Mouse (Mus musculus): ENCODE measurements at regions not wholly inside any gene's neighbourhood (a gene's known extent, or its start where the extent isn't known, plus 50 kb on each side); places are given as distances from the start of the nearest gene placed in this dataset.

DNA sequence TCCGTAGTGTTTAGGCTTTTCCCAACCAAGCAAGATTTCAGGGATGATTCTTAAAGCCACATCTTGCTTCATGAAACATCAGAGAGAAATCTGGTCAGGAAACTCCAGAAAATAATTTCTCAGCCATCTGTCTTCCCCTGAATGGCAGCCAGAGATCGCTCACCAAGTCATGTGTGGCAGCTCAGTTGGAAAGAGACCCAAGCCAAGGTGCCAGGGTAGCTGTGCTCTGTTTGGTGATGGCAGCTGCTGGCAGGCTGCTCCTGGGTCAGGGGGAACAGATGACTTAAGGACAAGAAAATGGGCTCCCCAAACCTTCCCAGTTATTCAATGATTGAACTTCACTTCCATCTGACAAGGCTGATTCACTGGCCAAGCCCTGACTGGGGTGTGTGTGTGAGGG lies 91.7 kb upstream of the Syt6 start:
- Histone ChIP-seq H3K4me3 (replicated peaks; ENCODE audit: insufficient read depth, low read depth, low read length) (no peak overlapping the region), H3K4me1 (ENCODE audit: control insufficient read depth, insufficient read depth, low read length) (peaks cover 33% of the 10 kb centered on the region), H3K27me3 (ENCODE audit: control insufficient read depth, insufficient read depth, low read length) (no peaks in the 10 kb centered on the region), H3K27ac (ENCODE audit: insufficient read depth, low read length) (peak overlapping the region; percentile 78)
- peak; percentile 86 to 93 for DNase-seq
- TF ChIP-seq CTCF (IDR thresholded peaks at IDR 0.05; ENCODE audit: borderline replicate concordance, insufficient read depth, low read depth, low read length) (no peak), POLR2A (IDR thresholded peaks at IDR 0.05; ENCODE audit: borderline replicate concordance, insufficient read depth, low read length) (no peak)
- WGBS = 9% methylated on average over 2 of the region's 2 CpGs

DNA sequence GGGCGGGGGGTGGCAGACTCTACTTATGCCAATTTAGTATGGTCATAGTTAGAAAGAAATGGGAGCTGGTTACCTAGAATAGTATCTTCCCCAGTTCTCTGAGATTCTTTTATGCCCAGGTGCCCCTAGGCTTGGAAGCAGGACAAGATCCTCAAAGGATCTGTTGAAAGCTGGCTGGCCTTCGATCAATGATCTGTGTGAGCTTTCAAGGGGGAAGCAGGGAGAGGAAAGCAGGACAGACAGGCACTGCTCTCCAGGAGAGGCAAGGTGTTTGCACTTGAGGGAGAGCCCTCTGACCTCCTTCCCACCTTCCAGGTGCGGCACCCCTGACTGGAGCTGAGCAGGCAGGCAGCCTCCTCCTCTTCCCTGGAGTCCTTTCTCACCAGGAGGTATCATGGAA lies 91.3 kb upstream of the Syt6 start:
- DNase-seq = peak; percentile 55 to 63
- TF ChIP-seq CTCF (IDR thresholded peaks at IDR 0.05; ENCODE audit: borderline replicate concordance, insufficient read depth, low read depth, low read length) (no peak), POLR2A (IDR thresholded peaks at IDR 0.05; ENCODE audit: borderline replicate concordance, insufficient read depth, low read length) (no peak)
- H3K27me3 ChIP-seq (ENCODE audit: control insufficient read depth, insufficient read depth, low read length) = no peaks in the 10 kb centered on the region
- peak overlapping the region; percentile 44 for H3K27ac ChIP-seq (ENCODE audit: insufficient read depth, low read length)
- 27% methylated on average over 3 of the region's 3 CpGs for WGBS
- H3K4me3 ChIP-seq (replicated peaks; ENCODE audit: insufficient read depth, low read depth, low read length) = no peak overlapping the region
- H3K4me1 ChIP-seq (ENCODE audit: control insufficient read depth, insufficient read depth, low read length) = peaks cover 33% of the 10 kb centered on the region

DNA sequence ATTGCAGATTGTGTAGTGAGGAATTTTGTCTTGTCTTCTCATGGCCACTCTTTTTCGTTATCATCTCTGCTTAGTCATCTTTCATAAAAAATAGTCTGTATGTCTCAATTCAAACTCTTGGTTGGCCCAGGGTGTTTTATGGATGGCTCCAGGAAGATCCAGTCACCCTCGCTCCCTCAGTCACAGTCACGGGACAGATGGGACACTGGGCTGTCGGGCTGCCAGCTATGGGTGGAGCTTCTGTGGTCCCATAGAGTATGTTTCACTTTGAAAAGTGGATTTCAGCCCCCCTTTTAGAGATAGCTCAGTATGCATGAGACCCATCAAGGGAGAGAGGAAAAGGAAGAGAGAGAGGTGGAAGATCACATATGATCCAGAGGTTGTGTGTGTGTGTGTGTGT lies 85.2 kb upstream of the Syt6 start:
- H3K27ac ChIP-seq (ENCODE audit: insufficient read depth, low read length) = no peak overlapping the region
- WGBS = 68% methylated on average over 4 of the region's 4 CpGs
- no peak overlapping the region for H3K4me3 ChIP-seq (replicated peaks; ENCODE audit: insufficient read depth, low read depth, low read length)
- H3K4me1 ChIP-seq (ENCODE audit: control insufficient read depth, insufficient read depth, low read length) = no peaks in the 10 kb centered on the region; the same call in 1 of the 2 replicates
- TF ChIP-seq POLR2A (IDR thresholded peaks at IDR 0.05; ENCODE audit: borderline replicate concordance, insufficient read depth, low read length) (no peak), CTCF (IDR thresholded peaks at IDR 0.05; ENCODE audit: borderline replicate concordance, insufficient read depth, low read depth, low read length) (no peak)
- H3K27me3 ChIP-seq (ENCODE audit: control insufficient read depth, insufficient read depth, low read length) = no peaks in the 10 kb centered on the region
- DNase-seq = no peak

DNA sequence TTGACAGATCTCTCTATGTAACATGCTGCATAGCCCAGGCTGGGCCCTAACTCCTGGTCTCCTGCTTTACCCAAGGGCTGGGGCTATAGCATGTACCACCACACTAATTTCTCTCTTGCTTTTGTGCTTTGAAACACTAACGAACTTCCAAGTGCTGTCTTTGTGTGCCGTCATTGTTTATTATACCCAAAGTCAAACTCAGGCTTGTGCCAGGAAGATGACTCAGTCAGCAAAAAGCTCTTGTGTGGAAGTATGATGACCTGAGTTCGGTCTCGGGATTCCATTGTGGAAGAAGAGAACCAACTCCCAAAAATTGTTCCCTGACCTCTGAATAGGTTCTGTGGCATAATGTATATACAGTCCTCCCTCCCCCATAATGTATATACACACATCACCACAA lies 84.1 kb upstream of the Syt6 start:
- Histone ChIP-seq H3K27me3 (ENCODE audit: control insufficient read depth, insufficient read depth, low read length) (no peaks in the 10 kb centered on the region), H3K27ac (ENCODE audit: insufficient read depth, low read length) (no peak overlapping the region), H3K4me1 (ENCODE audit: control insufficient read depth, insufficient read depth, low read length) (no peaks in the 10 kb centered on the region), H3K4me3 (replicated peaks; ENCODE audit: insufficient read depth, low read depth, low read length) (no peak overlapping the region)
- DNase-seq = no peak
- 80% methylated on average over 4 of the region's 4 CpGs for WGBS
- no peak for TF ChIP-seq CTCF (IDR thresholded peaks at IDR 0.05; ENCODE audit: borderline replicate concordance, insufficient read depth, low read depth, low read length)
- no peak for TF ChIP-seq POLR2A (IDR thresholded peaks at IDR 0.05; ENCODE audit: borderline replicate concordance, insufficient read depth, low read length)

DNA sequence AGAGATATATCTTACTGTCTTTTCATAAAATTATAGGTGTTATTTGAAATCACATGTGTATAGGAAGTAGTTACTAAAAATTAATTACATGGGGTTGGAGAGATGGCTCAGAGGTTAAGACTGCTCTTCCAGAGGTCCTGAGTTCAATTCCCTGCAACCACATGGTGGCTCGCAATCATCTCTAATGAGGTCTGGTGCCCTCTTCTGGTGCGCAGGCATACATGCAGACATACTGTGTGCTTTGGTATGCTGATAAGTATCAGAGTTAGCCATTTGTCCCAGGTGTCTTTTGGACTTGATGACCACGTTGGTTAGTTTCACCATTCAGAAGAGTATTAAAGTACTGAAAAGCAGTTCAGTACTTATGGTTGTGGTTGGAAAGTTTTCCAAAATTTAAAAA lies 82.8 kb upstream of the Syt6 start:
- H3K27me3 ChIP-seq (ENCODE audit: control insufficient read depth, insufficient read depth, low read length) = no peaks in the 10 kb centered on the region
- no peak for DNase-seq
- no peak overlapping the region for H3K27ac ChIP-seq (ENCODE audit: insufficient read depth, low read length)
- WGBS = 97% methylated on average over 3 of the region's 3 CpGs
- no peak overlapping the region for H3K4me3 ChIP-seq (replicated peaks; ENCODE audit: insufficient read depth, low read depth, low read length)
- TF ChIP-seq POLR2A (IDR thresholded peaks at IDR 0.05; ENCODE audit: borderline replicate concordance, insufficient read depth, low read length) (no peak), CTCF (IDR thresholded peaks at IDR 0.05; ENCODE audit: borderline replicate concordance, insufficient read depth, low read depth, low read length) (no peak)
- peaks cover 4% of the 10 kb centered on the region for H3K4me1 ChIP-seq (ENCODE audit: control insufficient read depth, insufficient read depth, low read length)

DNA sequence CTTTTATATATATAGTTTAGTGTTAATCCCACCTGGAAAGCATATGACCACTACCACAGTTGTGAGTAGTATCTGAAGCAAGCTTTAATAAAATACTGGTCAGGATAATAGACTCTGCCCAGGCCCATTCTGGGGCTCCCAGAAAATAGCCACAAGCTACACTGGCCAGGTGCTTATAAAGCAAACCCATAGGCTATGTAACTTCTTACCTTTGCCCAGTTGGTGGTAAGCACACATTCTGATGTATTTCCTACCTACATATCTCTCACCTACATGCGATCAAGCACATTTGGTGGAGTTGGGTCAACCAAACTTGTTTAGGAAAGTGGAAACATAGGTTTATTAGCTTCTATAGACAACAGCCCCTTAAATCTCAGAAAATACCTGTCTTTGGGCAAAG lies 81.4 kb upstream of the Syt6 start:
- Histone ChIP-seq H3K27me3 (ENCODE audit: control insufficient read depth, insufficient read depth, low read length) (no peaks in the 10 kb centered on the region), H3K4me1 (ENCODE audit: control insufficient read depth, insufficient read depth, low read length) (peaks cover 7% of the 10 kb centered on the region), H3K27ac (ENCODE audit: insufficient read depth, low read length) (no peak overlapping the region), H3K4me3 (replicated peaks; ENCODE audit: insufficient read depth, low read depth, low read length) (no peak overlapping the region)
- no peak for TF ChIP-seq POLR2A (IDR thresholded peaks at IDR 0.05; ENCODE audit: borderline replicate concordance, insufficient read depth, low read length)
- TF ChIP-seq CTCF (IDR thresholded peaks at IDR 0.05; ENCODE audit: borderline replicate concordance, insufficient read depth, low read depth, low read length) = no peak
- 98% methylated on average over 1 of the region's 1 CpGs for WGBS
- DNase-seq = no peak

DNA sequence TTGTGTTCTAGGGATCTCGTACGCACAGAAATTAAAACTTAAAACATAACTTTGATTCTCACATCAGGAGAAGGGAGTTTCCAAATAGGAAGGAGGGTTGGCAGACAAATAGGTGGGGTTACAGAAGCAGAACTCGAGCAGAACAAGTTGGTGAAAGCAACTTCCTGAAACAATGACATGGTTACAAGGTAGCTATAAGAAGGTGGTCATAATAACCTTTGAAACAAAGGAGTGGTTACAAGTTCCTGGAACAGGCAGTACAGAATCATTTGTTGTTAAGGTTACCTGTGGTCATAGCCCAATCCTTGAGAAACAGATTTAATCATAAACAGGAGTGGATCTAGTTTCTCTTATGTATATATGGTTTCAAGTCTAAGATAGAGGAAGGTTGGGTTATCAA lies 81.0 kb upstream of the Syt6 start:
- Histone ChIP-seq H3K4me1 (ENCODE audit: control insufficient read depth, insufficient read depth, low read length) (peaks cover 9% of the 10 kb centered on the region), H3K4me3 (replicated peaks; ENCODE audit: insufficient read depth, low read depth, low read length) (no peak overlapping the region), H3K27me3 (ENCODE audit: control insufficient read depth, insufficient read depth, low read length) (no peaks in the 10 kb centered on the region), H3K27ac (ENCODE audit: insufficient read depth, low read length) (no peak overlapping the region)
- no peak for TF ChIP-seq CTCF (IDR thresholded peaks at IDR 0.05; ENCODE audit: borderline replicate concordance, insufficient read depth, low read depth, low read length)
- no peak for TF ChIP-seq POLR2A (IDR thresholded peaks at IDR 0.05; ENCODE audit: borderline replicate concordance, insufficient read depth, low read length)
- WGBS = 94% methylated on average over 3 of the region's 3 CpGs
- no peak for DNase-seq

DNA sequence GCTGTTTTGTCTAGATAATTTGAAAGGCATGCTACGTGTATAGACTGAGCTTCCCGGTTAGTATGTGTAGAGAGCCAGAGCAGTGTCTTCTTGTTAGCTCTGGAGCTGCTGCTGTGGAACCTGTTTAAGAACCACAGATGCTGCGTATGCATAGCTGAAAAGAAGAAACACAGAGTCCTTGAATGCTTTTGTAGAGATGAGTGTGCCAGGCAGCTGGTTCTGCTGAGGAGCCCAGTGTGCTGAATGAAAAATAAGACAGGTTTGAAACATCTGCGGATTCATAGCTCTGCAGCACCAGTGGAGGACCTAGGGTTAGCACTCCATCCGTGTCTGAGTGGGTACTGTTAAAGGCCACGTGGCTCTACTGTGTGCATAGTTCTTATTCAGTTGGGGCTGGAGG lies 78.9 kb upstream of the Syt6 start:
- H3K27ac ChIP-seq (ENCODE audit: insufficient read depth, low read length) = no peak overlapping the region
- WGBS = 93% methylated on average over 6 of the region's 6 CpGs
- H3K4me1 ChIP-seq (ENCODE audit: control insufficient read depth, insufficient read depth, low read length) = peaks cover 12% of the 10 kb centered on the region
- no peak overlapping the region for H3K4me3 ChIP-seq (replicated peaks; ENCODE audit: insufficient read depth, low read depth, low read length)
- DNase-seq = no peak
- no peaks in the 10 kb centered on the region for H3K27me3 ChIP-seq (ENCODE audit: control insufficient read depth, insufficient read depth, low read length)
- TF ChIP-seq POLR2A (IDR thresholded peaks at IDR 0.05; ENCODE audit: borderline replicate concordance, insufficient read depth, low read length) = no peak
- TF ChIP-seq CTCF (IDR thresholded peaks at IDR 0.05; ENCODE audit: borderline replicate concordance, insufficient read depth, low read depth, low read length) = no peak
